Mouse (Mus musculus): ENCODE data around the gene Usp54.
A peak's percentile ranks its signal among the peaks of the same experiment; 100 is the strongest.

The Usp54 gene

DNA sequence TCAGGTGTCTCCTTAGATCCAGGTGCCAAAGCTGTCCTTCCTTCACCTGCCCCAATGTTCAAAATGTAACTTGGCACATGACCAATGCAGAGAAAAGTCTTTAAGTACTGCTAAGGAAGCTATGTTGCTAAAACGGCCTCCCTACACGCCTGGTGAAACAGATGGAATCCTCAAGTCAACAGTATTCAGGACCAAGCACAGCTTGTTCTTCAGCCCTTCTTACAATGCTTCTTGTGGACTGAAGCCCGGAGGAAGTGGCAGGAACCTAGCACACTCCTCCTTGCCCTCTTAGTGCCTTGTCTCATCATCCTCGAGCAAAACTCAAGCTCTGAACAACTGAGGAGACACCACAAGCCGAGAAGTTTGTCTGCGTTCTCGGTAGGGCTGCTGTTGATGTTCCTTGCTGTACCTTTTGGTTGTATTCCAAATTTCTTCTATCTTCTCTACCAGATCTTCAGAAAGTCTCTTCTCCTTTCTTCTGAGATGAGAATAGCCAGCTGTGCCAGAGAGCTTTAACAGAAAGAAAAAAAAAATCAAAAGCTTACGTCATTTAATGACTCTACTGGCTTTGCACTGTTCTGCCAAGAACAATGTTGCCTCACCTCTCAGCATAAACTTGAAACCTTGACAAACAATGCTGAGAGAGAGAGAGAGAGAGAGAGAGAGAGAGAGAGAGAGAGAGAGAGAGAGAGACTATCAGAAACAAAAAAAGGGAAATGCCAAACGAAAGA is 33.3 kb downstream of the Usp54 start:
- DNase-seq = peak; percentile 50

DNA sequence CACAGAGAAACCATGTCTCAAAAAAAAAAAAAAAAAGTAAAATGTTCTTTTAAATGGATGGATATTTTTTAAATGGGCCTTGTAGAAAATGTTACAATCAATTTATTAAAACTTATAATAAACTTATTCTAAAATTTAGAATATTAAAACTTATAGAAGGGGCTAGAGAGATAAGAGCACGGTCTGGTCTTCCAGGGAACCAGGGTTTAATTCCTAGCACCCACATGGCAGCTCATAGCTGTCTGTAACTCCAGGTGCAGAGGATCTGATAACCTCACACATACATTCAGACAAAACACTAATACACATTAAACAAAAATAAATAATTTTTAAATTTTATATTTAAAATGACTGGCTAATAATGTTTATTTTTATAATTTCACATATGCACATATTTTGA is 39.6 kb downstream of the Usp54 start:
- DNase-seq = no peak

DNA sequence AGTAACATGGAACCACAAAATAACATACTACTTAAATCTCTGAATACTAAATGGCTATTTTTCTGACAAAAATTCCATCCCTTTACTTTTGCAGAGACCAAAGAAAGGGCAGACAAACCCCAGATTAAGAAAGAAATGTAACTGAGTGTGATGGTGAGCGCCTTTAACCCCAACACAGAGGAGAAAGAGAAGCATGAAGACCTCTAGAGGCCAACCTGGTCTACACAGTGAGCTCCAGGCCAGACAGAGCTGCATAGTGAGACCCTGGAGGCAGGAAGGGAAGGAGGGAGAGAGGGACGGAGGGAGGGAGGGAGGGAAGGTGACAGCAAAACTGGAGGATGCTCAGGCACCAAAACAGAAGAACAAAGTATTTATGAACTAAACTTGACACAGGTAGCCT is 40.7 kb downstream of the Usp54 start:
- DNase-seq = no peak

DNA sequence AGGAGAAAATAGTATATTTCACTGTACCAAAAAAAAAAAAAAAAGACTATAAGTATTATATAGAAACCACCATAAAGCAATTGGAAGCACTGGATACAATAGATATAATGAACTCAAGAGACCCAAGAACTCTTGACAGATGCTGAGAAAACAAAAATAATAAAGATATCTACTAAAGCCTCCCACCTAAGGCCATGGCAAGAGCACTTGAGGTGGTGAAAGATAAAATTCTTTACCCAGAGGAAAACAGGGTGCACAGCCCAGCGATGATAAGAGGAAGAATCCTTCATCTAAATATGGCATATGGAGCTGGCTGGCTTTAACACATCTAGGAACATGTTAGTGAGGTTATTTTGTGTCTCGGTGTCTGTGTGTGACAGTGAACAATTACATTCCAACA is 41.3 kb downstream of the Usp54 start:
- DNase-seq = no peak

DNA sequence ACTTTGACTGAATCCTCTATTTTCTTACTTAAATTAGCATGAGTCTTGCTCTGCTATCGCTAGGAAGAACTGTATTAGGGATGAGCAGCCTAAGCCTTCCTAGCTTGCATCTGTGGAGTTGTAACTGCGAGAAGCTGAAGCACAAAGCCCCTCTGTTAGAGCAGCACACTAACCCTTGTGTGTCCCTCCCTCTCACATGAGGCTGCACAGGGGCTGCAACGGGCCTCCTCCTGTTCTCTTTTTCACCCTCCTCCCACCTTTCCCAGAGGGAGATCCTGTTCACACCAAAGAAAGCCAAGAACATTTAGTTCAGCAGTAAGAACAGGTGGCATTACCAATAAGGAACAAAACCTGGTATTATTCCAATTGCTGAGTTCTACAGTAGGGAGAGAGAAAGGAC is 45.1 kb downstream of the Usp54 start:
- no peak for DNase-seq

DNA sequence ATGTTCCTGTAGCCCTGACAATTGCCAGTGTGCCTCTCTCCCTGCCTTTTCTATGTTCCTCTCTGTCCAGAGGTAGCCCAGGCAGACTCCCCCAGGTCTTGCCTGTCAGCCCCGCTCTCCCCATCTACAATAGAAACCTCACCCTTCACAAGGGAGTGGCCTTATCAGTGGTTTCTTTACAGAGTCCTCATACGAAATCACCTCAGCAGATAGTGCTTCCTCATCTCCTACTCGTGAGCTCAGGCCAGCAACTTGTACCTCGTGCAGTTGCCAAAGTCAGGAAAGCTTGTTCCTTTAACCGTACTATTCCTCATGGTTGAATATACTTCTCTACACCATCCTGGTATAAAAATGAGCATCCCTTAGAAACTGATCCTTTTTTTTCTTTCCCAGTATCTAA is 53.4 kb downstream of the Usp54 start:
- no peak for DNase-seq

- DNase-seq = no peak
These were observed 61.9 kb downstream of the Usp54 start for GRCm38 (mm10) chr14:20578822-20579407.

DNA sequence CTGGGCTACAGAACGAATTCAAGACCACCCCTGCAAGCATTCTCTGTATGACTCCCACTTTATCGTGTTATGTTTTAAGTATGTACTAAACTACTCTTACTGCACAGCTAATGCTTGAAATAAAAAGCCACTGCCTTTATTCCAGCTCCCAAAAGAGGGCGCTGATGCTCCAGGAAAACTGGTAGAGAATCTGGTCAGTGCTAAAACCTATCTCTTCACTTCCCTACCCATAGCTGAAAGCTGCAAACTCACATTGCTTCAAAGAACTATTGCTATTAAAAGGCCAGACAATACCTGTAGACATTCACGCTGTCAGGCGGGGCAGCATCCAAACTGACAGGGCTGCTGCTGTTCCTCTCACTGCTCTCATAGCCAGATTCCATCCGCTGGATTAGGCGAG is 64.7 kb downstream of the Usp54 start:
- DNase-seq = peak; percentile 79

DNA sequence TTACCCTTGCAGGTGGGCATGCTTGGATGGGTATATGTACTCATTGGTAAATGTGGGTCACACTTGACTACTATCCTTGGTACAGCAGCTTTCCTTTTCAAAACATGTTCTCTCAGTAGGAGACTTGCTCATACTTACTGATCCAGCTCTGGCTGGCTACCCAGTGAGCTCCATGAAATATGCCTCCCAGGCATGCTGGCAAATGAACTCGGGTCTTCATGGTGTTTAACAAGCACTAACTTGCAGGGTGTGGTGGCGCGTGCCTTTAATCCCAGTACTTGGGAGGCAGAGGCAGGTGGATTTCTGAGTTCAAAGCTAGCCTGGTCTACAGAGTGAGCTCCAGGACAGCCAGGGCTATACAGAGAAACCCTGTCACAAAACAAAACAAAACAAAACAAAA is 67.7 kb downstream of the Usp54 start:
- DNase-seq = peak; percentile 18

DNA sequence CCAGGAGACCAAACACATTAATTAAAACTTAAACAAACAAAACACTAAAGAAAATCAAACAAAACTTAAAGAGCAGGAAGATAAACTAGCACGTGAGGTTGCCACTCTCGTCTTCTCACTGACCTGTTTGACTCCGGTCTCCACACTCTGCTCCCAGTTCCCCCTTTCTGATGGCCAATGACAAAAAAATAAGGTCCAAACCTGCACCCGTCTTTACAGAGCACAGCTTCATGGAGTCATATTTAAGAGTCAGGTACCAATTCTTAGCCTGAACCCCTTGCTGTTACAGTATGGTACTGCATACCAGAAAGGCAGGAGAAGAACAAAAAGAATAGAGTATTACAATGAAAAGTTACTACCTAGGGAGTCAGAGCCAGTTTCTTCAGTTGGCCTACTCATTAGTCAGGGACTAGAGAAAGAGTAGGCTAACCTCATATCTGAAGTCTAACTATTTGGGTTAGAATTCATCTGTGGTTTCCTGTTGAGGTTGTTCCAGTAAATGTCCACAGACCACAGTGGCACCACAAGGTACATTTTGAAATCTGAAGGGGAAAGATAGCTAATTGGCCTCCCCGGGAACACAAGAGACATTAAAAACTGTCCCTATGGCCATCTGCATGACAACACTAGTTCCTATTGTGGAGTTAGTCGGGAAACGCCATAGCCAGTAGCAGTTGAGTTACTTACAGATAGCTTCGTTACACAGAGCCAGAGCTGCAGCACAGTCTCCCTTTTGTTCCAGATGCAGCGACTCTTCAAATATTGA is 75.4 kb downstream of the Usp54 start:
- no peak for DNase-seq

- DNase-seq = peak; percentile 22
These were observed 76.2 kb downstream of the Usp54 start for GRCm38 (mm10) chr14:20564692-20565091.

DNA sequence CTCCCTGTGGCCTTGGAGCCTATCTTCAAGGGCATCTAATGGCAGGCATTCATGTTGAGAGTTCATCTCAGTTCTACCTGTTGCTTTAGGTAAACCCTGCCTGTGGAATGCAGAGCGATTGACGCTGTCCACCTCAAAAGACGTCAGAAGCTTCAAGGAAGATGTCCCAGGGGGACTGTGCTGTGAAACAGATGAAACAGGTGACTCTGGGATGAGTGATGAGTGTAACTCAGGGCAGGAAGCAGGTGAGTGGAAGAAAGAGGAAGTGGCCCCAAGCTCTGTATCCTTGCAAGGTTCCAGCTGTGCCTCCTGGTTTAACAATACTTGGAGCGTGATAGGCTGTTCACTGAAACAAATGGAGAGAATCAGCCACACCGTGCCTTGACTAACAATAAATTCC is 79.0 kb downstream of the Usp54 start:
- DNase-seq = no peak

GRCm38 (mm10) chr14:20550136-20550535 is 90.7 kb downstream of the Usp54 start:
- peak; percentile 64 for DNase-seq

DNA sequence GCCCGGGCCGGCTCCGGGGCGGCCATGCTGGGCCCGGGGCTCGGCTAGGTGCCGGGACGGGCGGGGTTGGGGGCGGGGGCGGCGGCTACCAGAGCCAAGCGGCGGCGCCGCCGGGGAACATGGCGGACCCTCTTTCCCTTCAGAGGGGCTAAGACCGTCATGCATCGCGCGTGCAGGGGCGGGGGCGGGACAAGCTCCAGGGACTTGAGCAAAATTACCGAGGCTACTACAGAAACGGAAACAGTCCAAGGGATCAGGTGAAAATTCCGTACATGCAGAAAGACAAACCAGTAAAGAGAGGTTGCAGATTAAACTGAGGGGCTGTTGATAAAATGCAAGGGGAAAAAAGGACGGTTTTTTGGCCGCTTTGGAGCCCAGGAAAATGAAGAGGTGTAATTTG is 94.4 kb downstream of the Usp54 start, which contains the start of gene Ppp3cb:
Ppp3cb (minus strand) TSS at position 159 of the 400 bp plus-strand sequence.
- peak; percentile 86 for DNase-seq

DNA sequence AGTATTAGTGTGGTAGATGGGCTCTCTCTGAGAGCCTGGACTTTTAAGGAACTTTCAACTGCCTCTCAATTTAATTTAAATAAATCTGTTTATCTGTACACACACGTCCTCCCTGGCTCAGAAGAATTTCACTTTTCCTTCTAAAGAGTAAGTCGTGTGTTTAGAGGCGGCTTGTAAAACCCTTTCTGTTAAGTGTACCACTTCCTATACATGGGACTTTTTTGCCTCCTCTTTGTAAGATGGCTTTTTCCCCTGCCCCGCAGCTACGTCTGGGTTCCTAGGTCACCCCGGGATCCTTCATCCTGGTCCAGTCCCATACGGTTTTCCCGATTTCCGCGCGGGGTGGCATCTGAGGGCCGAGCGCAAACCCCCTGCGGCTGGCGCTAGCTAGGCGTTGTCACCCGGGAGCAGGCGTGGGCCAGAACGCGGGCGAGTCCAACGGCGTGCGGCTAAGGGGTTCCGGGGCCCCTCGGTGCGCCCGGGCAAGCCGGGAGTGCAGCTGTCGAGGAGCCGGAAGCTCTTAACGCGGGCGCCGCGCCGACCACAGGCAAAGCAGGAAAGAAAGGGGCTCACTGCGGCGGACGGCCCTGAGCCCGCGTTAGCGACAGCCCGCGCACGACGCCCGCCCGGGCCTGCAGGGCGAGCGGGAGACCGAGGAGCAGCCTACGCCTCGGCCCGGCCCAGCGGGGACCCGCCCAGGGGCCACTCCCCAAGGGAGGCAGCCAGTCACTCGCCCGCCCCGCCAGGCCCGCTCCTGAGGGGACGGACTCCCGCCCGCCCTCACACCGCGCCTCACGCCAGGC is 95.1 kb downstream of the Usp54 start:
- DNase-seq = peak; percentile 93

GRCm38 (mm10) chr14:20544467-20545411 is 96.1 kb downstream of the Usp54 start:
- no peak for DNase-seq

- DNase-seq = no peak
These were observed 111.2 kb downstream of the Usp54 start for GRCm38 (mm10) chr14:20529643-20530042.

DNA sequence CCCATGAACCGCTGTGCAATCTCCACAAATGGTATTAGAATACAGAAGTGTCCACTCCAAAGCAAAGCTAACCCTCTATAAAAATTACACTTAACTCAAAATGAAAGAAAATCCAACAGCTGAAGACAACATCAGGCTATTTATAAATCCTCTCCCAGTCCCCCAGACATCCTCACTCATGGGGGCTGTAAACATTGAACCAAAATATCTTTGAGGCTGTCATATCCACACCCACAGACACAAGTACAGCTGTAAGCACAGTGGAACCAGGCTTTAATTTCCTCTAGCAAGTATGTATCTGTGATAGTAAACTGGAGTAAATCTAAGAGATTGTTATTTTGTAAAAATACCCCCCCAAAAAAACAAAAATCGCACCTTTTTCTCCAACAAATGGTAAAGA is 120.7 kb downstream of the Usp54 start:
- no peak for DNase-seq

DNA sequence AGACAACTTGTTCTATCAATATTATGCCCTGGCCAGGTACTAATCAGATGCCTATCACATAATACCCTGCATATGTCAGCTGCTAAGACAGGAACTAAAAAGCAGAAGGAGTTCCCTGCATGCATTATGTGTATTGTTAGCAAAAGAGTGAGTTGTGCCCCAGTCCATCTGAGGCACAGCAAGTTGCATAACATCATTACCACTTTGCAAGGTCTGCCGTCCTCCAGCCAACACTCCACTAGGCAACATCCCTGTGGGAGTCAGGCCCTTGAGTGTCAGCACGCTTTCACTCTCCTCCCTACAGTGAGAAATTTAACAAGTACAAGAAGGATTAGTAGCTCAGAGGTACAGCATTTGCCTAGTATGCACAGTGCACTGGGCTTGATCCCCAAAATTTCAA is 132.4 kb downstream of the Usp54 start:
- DNase-seq = no peak

GRCm38 (mm10) chr14:20502966-20503365 is 137.9 kb downstream of the Usp54 start:
- no peak for DNase-seq

DNA sequence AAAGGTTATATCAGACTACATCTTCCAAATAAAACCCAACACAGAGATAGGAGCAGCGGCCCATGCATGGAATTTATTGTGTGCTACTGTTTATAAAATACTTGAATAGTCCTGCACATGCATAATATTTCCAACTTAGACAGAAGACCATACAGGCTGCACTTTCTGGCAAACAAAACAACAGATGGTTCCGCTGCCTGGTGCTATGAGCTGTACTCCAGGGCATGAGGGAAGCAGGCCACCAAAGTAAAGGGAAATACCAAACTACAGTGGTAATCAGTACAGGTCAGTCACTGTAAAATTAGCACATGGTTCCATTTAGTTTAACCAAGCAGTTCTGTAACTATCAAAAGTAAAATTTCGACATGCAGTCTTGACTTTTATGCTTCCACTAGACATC is 140.9 kb downstream of the Usp54 start:
- DNase-seq = no peak

Measured in kidney, adult 9 months (tissue).